Mouse (Mus musculus) effector memory CD4-positive, alpha-beta T cell, adult 5 months (primary cell): ENCODE results near the gene Btbd11. TPM values are rescaled to one million over a fixed set of nuclear protein-coding genes. Genes with fewer than 3 reads are reported as not detected.

Experiments used
- polyA plus RNA-seq: library from polyadenylated mRNA; unstranded; fragments of 100-300 nt; shearing (Covaris generic); gene quantifications from one replicate; pipeline ENCODE4 v1.2.1, GENCODE M21; 2017

The Btbd11 gene
- polyA plus RNA-seq, result 46.2 TPM

DNA sequence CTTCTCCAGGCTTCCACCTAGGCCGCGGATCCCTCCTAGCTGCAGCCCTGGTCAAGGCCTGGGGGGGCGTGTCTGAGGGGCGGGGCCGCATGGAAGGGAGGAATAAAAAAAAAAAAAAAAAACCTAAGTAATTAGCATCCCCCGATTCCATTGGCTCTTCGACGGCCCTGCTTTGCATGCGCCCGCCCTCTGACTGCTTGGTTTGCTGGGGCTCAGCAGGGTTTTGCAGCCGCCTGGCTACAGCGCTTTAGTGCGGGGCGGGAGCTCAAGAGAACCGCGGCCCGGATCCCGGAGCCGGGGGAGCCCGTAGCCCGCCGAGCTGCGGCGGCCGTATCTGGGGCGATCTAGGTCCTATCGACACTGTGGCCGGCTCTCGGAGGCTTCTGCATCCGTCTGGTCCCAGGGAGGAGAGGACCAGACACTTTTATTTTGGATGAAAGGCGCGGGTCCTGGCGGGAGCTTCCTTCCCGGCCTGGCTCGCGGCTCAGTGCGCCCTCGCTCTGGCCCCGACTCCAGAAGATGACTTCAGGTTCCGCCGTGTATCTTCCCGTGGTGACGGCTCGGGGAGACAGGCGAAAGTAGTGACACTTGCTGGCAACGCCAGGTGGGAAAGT, at the start of gene Btbd11:
Gene Btbd11, plus strand, starts transcription at position 210 of the 614 bp plus-strand sequence.

Other genes with a start within 250 kb of the Btbd11 start
- 72.6 TPM for gene Cry1, start 201.8 kb upstream of the Btbd11 start, polyA plus RNA-seq